Mouse (Mus musculus): ENCODE data around the gene Hemk1.

DNA sequence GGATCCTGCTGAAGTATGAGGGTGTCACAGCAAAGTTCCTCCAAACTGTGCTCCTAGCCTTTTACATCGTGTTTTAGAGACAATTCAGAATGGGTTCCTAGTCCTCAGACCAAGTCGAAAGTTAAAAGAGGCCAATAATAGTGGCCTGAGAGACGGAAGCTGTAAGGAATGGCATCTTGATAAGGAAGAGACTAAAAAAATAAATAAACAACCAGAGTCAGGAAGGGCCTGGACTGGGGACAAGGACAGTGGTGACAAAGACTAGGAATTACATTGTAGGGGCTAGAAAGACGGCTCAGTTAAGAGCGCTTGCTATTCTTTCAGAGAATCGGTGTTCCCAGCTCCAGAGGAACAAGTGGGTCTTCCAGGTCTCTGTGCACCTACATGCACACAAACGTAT, 35.6 kb downstream of the Hemk1 start:
- no peak for TF ChIP-seq TCF12 (IDR thresholded peaks at IDR 0.05; ENCODE audit: insufficient read depth, poor library complexity, severe bottlenecking)
- TF ChIP-seq POLR2AphosphoS2 (IDR thresholded peaks at IDR 0.05; ENCODE audit: insufficient read length, low read depth): no peak
- no peak for TF ChIP-seq USF1 (IDR thresholded peaks at IDR 0.05; ENCODE audit: low read depth)
- TF ChIP-seq POLR2A (IDR thresholded peaks at IDR 0.05; ENCODE audit: insufficient read length, low read depth): no peak
